Comparison of ENCODE assay signal across 9 mouse cellular contexts in the genomic region with DNA sequence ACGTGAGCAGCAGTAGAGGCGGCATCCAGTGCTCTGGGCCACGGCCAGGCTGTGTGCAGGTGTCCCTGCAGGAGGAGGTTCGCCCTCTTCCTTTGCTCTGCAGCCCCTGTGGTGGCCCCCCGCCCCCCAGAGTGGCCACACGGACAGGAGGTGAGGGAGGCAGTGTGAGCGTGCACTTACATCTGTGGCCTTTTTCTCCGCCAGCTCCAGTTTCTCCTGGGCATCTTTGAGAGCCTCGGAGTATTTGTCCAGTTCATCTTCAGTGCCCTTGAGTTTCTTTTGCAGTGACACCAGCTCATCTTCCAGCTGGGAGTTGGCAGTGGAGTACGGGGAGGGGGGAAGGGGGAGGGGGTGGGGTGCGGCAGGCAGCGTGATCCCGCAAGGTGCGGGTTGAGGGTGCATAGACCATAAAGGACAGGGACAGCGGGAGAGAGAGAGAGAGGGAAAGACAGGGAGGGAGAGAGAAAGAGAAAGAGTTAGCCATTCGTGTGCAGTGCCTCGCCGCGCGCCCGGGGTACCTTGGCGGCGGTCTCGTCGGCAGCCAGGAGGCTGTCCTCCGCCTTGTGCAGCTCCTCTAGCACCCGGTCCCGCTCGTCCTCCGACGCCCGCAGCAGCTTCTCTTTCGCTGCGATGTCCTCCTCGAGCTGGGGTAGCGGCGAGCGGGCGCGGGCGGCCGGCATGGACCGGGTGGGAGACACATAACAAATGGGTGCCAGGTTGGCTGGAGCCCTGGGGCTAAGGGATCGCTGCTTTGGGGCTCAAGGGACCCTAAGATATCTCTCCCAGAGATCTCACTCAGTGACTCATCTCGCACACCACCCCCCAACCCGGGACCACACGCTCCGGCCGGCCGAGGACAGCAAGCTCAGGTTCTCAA. TPM values are rescaled to one million over a fixed set of nuclear protein-coding genes. Genes with fewer than 3 reads are reported as not detected.
DNase-seq lines count a peak whose midpoint lies in the region; ATAC-seq and TF ChIP-seq lines count a peak whose summit lies in the region.
"Had no signal": no experiment of that assay in that cellular context is flagged by ENCODE, and none has a peak within 500 bp of the region (broad histone marks: within the 10 kb centered on the region; RNA-seq: fewer than 3 reads in every experiment).

No protein-coding gene starts in this region.

- 2% methylated on average over 50 of the region's 50 CpGs for WGBS in thymus, adult 2 months
- WGBS in heart, embryonic 15.5 days: under 1% methylated on average over 50 of the region's 50 CpGs
- 1% methylated on average over 49 of the region's 50 CpGs for WGBS in liver, embryonic 12.5 days (ENCODE audit: insufficient replicate concordance)
- under 1% methylated on average over 45 of the region's 50 CpGs for WGBS in stomach, postnatal 0 days

- no peak for TF ChIP-seq POLR2A in thymus, adult 2 months (IDR thresholded peaks at IDR 0.05; ENCODE audit: control insufficient read depth, extremely low read depth, insufficient read depth, low read length, poor library complexity)

- no peak for ATAC-seq in erythroblast, adult 5-6 weeks (replicated peaks; ENCODE audit: low FRiP score, poor library complexity, severe bottlenecking)
- ATAC-seq in heart, embryonic 15.5 days (replicated peaks; ENCODE audit: insufficient number of reproducible peaks, insufficient read depth, low FRiP score, low read depth): no peak
- no peak for ATAC-seq in liver, embryonic 12.5 days
- no peak for ATAC-seq in stomach, postnatal 0 days (ENCODE audit: low FRiP score, low TSS enrichment)
- ATAC-seq: Patski had no signal

- no peak for TF ChIP-seq EP300 in stomach, postnatal 0 days (optimal IDR thresholded peaks at IDR 0.05)

- no peaks in the 10 kb centered on the region for H3K36me3 ChIP-seq in erythroblast, embryonic 14.5 days (ENCODE audit: control insufficient read depth)
- no peaks in the 10 kb centered on the region for H3K36me3 ChIP-seq in thymus, adult 2 months (ENCODE audit: control insufficient read depth, insufficient read depth, low read length)
- H3K36me3 ChIP-seq in heart, embryonic 15.5 days: 0 out of 2 replicates have a peak, but pooled peaks cover 4% of the 10 kb centered on the region
- H3K36me3 ChIP-seq in liver, embryonic 12.5 days: no peaks in the 10 kb centered on the region
- H3K36me3 ChIP-seq in stomach, postnatal 0 days (ENCODE audit: control insufficient read depth, insufficient read depth, low read length): no peaks in the 10 kb centered on the region

- peak overlapping the region; percentile 75 for H3K4me2 ChIP-seq in heart, embryonic 15.5 days
- H3K4me2 ChIP-seq in liver, embryonic 12.5 days: peak overlapping the region; percentile 73
- peak overlapping the region; percentile 69 for H3K4me2 ChIP-seq in stomach, postnatal 0 days (replicated peaks; ENCODE audit: low read depth)

- H3K4me3 ChIP-seq in erythroblast, embryonic 14.5 days (replicated peaks): peak overlapping the region; percentile 38
- peak overlapping the region; percentile 29 for H3K4me3 ChIP-seq in thymus, adult 2 months (ENCODE audit: control insufficient read depth, insufficient read depth, low read length)
- peak overlapping the region; percentile 61 for H3K4me3 ChIP-seq in heart, embryonic 15.5 days
- H3K4me3 ChIP-seq in liver, embryonic 12.5 days: peak overlapping the region; percentile 56
- H3K4me3 ChIP-seq in stomach, postnatal 0 days (ENCODE audit: low read depth, low read length): peak overlapping the region; percentile 86

- no peak for DNase-seq in thymus, adult 2 months
- DNase-seq in thymus, postnatal 25 days: no peak
- DNase-seq in stomach, postnatal 0 days (ENCODE audit: low spot score): peak; percentile 37
- DNase-seq in spleen, postnatal 4 days (ENCODE audit: low spot score in 2 of 2): no peak

- H3K9me3 ChIP-seq in erythroblast, embryonic 14.5 days (ENCODE audit: control insufficient read depth, low read length): peaks cover 17% of the 10 kb centered on the region; the same call in 1 of the 2 replicates
- no peaks in the 10 kb centered on the region for H3K9me3 ChIP-seq in heart, embryonic 15.5 days (replicated peaks)
- no peaks in the 10 kb centered on the region for H3K9me3 ChIP-seq in liver, embryonic 12.5 days (replicated peaks)
- no peaks in the 10 kb centered on the region for H3K9me3 ChIP-seq in stomach, postnatal 0 days (ENCODE audit: control insufficient read depth, low read length)

- H3K4me1 ChIP-seq in erythroblast, embryonic 14.5 days (ENCODE audit: control insufficient read depth): peaks cover 16% of the 10 kb centered on the region
- H3K4me1 ChIP-seq in thymus, adult 2 months (replicated peaks; ENCODE audit: control insufficient read depth, insufficient read depth, low read length): peaks cover 11% of the 10 kb centered on the region
- H3K4me1 ChIP-seq in heart, embryonic 15.5 days (replicated peaks): peaks cover 23% of the 10 kb centered on the region
- peaks cover 48% of the 10 kb centered on the region for H3K4me1 ChIP-seq in liver, embryonic 12.5 days
- no peaks in the 10 kb centered on the region for H3K4me1 ChIP-seq in stomach, postnatal 0 days (replicated peaks; ENCODE audit: control insufficient read depth, insufficient read depth)

- H3K27me3 ChIP-seq in erythroblast, embryonic 14.5 days (ENCODE audit: control insufficient read depth): peaks cover 85% of the 10 kb centered on the region
- H3K27me3 ChIP-seq in thymus, adult 2 months (ENCODE audit: control insufficient read depth, insufficient read depth, low read length): peaks cover 22% of the 10 kb centered on the region
- H3K27me3 ChIP-seq in heart, embryonic 15.5 days: no peaks in the 10 kb centered on the region
- peaks cover 78% of the 10 kb centered on the region for H3K27me3 ChIP-seq in liver, embryonic 12.5 days (replicated peaks)
- H3K27me3 ChIP-seq in stomach, postnatal 0 days (ENCODE audit: control insufficient read depth, insufficient read depth, low read length): no peaks in the 10 kb centered on the region
- H3K27me3 ChIP-seq: Patski had no signal

- TF ChIP-seq CTCF in thymus, adult 2 months (IDR thresholded peaks at IDR 0.05; ENCODE audit: borderline replicate concordance, control insufficient read depth, extremely low read depth, insufficient read depth, low read length, poor library complexity): no peak
- no peak for TF ChIP-seq CTCF in stomach, postnatal 0 days (IDR thresholded peaks at IDR 0.05; ENCODE audit: low read depth)

- H3K27ac ChIP-seq in thymus, adult 2 months (ENCODE audit: control insufficient read depth, insufficient read depth, low read length): no peak overlapping the region
- H3K27ac ChIP-seq in heart, embryonic 15.5 days: peak overlapping the region; percentile 99
- H3K27ac ChIP-seq in liver, embryonic 12.5 days: no peak overlapping the region; the same call in 1 of the 2 replicates
- peak overlapping the region; percentile 96 for H3K27ac ChIP-seq in stomach, postnatal 0 days (replicated peaks)

- peak overlapping the region; percentile 85 for H3K9ac ChIP-seq in heart, embryonic 15.5 days
- peak overlapping the region; percentile 58 for H3K9ac ChIP-seq in liver, embryonic 12.5 days
- peak overlapping the region; percentile 93 for H3K9ac ChIP-seq in stomach, postnatal 0 days (ENCODE audit: low read length)

RNA-seq across cellular contexts. Expression of a gene that starts 1.4 kb away (rescaled TPM):
- polyA plus RNA-seq in erythroblast, embryonic 14.5 days (2012): 12.8 and 14.1 TPM in 2 replicates
- 213 and 329 TPM in 2 replicates for total RNA-seq in erythroblast, adult 5-6 weeks (2015; ENCODE audit: low replicate concordance)
- 393 and 461 TPM in 2 replicates for total RNA-seq in erythroblast, adult 5-6 weeks (2017; ENCODE audit: low replicate concordance)
- 41.5 and 237 TPM in 2 replicates for polyA plus RNA-seq in thymus, adult 2 months (2012; rRNA removed)
- polyA plus RNA-seq in heart, embryonic 15.5 days (2015; fragmentation: Nextera tagmentation; extraction: Ambion mirVana): 3,993 and 5,392 TPM in 2 replicates
- 214 and 225 TPM in 2 replicates for polyA plus RNA-seq in liver, embryonic 12.5 days (2016; fragmentation: Nextera tagmentation; extraction: Ambion mirVana)
- 1,738 and 2,538 TPM in 2 replicates for polyA plus RNA-seq in stomach, postnatal 0 days (2015; fragmentation: Nextera tagmentation; extraction: Ambion mirVana)

Comparison
In these comparisons a context has a peak if more than half of its experiments do, and no peak if none do; other contexts are left out.
1. H3K4me3 ChIP-seq: peak in every context shown above with its lines; median percentile 86 in stomach, postnatal 0 days; 61 in heart, embryonic 15.5 days; 56 in liver, embryonic 12.5 days; 38 in erythroblast, embryonic 14.5 days; 29 in thymus, adult 2 months.
2. H3K27ac ChIP-seq: peak in heart, embryonic 15.5 days (single experiment) and stomach, postnatal 0 days (single experiment); none in thymus, adult 2 months (single experiment) and liver, embryonic 12.5 days (single experiment).
3. Peak in every context shown above with its lines, with median percentiles within 50 percentile points of each other: H3K4me2 ChIP-seq and H3K9ac ChIP-seq.